Mouse (Mus musculus) brain, embryonic 18.5 days (tissue): ENCODE results near the gene Ugcg.
"Not testable (repeated sequence)": the region's sequence is repeated elsewhere in the genome, so short reads cannot be mapped to it uniquely, and the experiment has no call there.

Experiments
- DNase-seq: peaks from one replicate; pipeline ENCODE4 v3.0.0-alpha.2; 2012; ENCODE audit warnings: low read depth, low spot score

The Ugcg gene

GRCm38 (mm10) chr4:59258771-59259170 lies 69.7 kb downstream of the Ugcg start:
- DNase-seq, result no peak

DNA sequence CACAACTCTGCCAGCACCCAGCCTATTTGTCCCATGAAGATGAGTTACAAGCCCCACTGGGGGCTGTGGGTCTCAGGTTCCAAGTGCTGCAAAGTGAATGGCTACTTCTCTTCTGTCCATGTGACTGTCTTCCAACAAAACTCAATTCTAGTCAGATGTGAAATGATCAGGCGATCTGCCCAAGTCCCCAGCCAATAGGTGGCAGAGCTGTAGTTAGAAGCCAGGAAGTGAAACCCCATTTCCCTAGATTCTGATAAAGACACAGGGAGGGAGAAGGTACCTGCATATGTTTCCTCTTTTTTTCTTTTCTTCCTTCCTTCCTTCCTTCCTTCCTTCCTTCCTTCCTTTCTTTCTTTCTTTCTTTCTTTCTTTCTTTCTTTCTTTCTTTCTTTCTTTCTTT lies 70.7 kb downstream of the Ugcg start:
- DNase-seq, result no peak

DNA sequence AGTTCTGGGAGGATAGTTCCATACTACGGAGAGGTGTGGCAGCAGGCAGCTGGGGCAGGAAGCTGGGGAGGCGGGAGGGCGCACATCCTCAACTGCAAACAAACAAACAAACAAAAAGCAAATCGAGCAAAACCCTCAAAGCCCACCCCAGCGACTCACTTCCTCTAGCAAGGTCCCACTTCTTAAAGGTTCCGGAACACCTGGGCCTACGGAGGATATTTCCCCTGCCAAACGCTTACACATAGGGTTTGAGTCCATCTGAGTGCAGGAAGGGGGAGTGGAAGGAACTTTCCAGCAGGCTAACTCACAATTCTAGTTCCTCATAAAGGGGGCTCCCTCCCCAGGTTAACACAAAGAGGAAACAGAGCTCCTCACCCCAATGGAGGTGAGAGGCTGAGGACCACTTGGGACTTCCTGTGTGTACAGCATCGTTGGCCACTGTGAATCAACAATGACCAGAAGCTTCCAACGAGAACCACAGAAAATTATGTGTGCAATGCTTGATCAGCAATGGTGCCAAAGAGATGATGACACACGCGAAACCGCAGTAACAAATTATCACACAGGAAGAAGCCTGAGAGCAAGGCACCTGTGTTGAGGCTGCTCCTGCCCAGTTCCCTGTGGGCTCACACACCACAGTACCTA lies 71.9 kb downstream of the Ugcg start:
- DNase-seq, result no peak

GRCm38 (mm10) chr4:59261582-59261981 lies 72.5 kb downstream of the Ugcg start:
- not testable (repeated sequence) for DNase-seq

GRCm38 (mm10) chr4:59262156-59262555 lies 73.1 kb downstream of the Ugcg start:
- no peak for DNase-seq

DNA sequence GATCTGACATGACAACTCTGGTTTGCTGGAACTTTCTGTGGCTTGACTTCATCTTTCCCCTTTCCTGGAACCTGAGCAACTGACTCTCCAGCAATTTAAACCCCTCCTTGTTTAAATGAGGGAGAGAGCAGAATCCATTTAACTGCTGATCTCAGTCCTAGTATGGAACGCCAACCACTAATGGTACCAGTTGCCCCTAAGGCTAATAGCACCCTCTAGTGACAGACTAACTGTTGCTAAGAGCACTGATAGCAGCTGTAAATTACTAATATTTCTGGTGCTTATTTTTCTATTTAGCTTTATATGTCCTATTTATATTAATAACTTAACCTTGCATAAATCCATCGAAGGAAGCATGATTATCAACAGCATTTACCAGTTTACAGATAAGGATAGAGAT lies 74.4 kb downstream of the Ugcg start:
- DNase-seq, result no peak

- DNase-seq, result no peak
These were observed 75.6 kb downstream of the Ugcg start for GRCm38 (mm10) chr4:59264611-59265095.

- no peak for DNase-seq
These were observed 76.1 kb downstream of the Ugcg start for GRCm38 (mm10) chr4:59265182-59265581.

GRCm38 (mm10) chr4:59265631-59266030 lies 76.6 kb downstream of the Ugcg start:
- no peak for DNase-seq
